Mouse (Mus musculus): ENCODE measurements around the gene Mgp.

Mgp gene

DNA sequence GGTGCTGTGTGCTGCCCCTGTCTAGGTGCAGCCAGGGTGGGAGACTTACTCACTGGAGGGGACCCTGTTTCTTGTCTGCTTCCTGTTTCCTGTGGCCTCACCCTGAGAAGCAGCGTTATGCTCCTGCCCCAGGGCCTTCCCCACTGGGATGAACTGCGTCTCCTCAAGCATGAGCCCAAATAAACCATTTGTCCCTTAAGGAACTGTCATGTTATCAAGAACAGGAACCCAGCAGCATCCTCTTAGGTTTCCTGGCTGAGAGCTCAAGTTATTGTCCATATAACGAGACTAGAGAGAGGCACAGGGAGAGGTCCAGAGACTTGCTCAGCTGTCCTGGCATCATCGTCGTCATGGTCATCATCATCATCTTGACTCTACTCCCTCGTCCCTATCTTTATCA lies 25.4 kb downstream of the Mgp start:
- DNase-seq (ENCODE audit: low spot score) = no peak

GRCm38 (mm10) chr6:136848971-136849370 lies 26.7 kb downstream of the Mgp start:
- DNase-seq (ENCODE audit: low spot score) = no peak

DNA sequence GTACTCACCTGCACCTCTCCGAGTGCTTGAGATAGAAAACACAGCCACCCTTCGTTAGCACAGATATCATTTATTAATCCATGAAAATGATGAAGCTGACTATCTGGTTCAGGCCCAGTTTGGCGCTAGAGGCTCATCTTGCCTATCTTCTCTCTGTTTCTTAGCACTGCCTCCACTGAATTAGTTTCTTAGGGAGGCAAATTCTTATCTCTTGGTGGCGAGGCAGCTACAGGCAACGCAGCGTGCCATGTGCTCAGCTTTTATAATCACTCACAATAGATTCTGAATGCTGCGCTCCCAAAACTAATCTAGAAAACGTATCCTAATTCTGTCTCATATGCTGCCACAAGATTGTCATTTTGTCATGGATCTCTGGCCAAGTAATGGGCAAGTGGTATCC lies 27.2 kb downstream of the Mgp start:
- no peak for DNase-seq (ENCODE audit: low spot score)

GRCm38 (mm10) chr6:136847790-136848189 lies 27.8 kb downstream of the Mgp start:
- DNase-seq (ENCODE audit: low spot score) = peak; percentile 71

GRCm38 (mm10) chr6:136847267-136847666 lies 28.4 kb downstream of the Mgp start:
- DNase-seq (ENCODE audit: low spot score) = no peak

GRCm38 (mm10) chr6:136845706-136846480 lies 29.7 kb downstream of the Mgp start:
- no peak for DNase-seq (ENCODE audit: low spot score)

- no peak for DNase-seq (ENCODE audit: low spot score)
Observed at GRCm38 (mm10) chr6:136844903-136845302, 30.7 kb downstream of the Mgp start.

GRCm38 (mm10) chr6:136837323-136837722 lies 38.3 kb downstream of the Mgp start:
- no peak for DNase-seq (ENCODE audit: low spot score)

DNA sequence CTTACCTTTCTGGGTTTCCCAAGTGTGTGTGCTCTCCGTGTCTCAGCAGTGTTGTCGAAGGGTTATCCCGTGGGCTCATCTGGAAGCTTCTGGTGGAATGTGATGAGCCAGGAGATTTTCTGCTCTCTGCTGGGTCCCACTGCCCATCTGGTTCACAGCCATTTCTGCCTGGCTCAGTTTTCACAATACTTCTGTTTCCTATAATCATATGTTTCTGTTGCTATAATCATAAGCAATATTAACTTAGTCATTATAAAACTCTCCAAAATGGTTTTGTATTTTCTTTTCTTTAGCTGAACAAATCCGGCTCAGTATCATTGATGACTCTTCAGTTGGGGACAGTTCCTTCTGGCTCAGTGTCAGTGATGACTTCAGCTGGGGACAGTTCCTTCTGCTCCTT lies 40.3 kb downstream of the Mgp start, which contains the start of gene Smco3:
Gene Smco3, minus strand, starts transcription at position 101 of the 400 bp plus-strand sequence.
- no peak for DNase-seq (ENCODE audit: low spot score)

DNA sequence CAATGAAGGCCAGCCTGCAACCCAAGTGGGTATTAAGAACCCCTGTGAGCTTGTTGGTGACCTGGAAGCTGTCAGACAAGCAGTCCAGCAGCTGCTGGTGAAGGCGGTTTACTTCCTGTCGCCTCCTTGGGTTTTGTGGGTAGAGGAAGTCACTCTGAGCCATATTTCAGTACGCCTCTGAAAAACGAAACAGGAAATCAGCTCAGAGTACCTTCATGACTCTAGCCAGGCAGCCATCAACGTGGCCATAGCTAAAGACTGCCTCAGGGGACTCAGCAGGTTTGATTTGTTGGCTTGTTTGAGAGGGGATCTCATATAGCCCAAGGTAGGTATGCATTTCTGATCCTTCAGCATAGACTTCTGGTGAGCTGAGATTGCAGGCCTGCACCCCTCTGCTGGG lies 43.9 kb downstream of the Mgp start:
- no peak for DNase-seq (ENCODE audit: low spot score)

DNA sequence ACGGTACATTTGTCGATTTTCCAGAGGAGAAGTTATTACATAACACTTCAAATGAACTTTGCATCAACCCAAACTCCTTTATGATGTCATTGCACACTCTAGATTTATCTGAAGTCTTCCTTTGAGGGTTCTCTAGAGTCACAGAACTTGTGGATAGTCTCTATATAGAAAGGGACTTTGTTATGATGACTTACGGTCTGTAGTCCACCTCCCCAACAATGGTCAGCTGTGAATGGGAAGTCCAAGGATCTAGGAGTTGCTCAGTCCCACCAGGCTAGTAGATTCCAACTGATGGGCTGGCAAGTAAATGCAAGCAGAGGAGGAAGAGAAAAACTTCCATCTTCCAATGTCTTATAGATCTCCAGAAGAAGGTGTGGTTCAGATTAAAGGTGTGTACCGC lies 46.9 kb downstream of the Mgp start:
- no peak for DNase-seq (ENCODE audit: low spot score)

DNA sequence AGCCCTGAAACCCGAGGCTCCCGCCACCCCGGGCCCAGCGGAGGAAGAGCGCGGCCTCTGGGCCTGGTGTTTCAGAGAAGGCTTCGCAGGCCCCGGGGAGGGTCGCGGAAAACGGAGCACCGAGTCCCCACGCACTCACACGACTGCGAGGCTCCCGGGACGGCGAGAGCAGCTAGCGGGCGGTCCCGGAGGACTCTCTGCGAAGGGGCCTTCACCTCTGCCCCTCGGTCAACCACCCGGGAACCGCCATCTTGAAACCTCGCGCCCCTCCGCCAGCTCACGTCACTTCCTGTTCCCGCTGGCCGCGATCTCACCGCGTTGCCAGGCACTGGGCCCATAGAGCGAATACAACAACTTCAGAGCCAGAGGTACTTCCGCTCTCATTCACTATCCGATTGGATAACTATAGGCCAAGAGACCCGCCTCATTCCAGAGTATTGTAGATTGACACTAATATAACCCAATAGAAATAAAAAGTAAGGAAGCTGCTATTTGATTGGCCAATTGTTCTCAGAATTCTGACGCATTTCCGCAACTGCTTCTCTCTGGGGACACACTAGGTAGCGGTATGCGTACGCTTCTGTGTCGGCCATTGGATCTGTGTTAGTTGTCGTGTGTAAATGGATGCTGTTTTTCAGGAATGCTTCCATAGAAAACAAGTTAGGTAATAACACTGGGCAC lies 47.6 kb downstream of the Mgp start, which contains the start of gene Wbp11:
Gene Wbp11, minus strand, starts transcription at position 353 of the 681 bp plus-strand sequence.
- DNase-seq (ENCODE audit: low spot score) = peak; percentile 97

GRCm38 (mm10) chr6:136827516-136827880 lies 48.1 kb downstream of the Mgp start, which contains the start of gene BC049715:
BC049715 (plus strand) TSS chr6:136827626.
- no peak for DNase-seq (ENCODE audit: low spot score)

- no peak for DNase-seq (ENCODE audit: low spot score)
Observed at GRCm38 (mm10) chr6:136827116-136827515, 48.5 kb downstream of the Mgp start.

GRCm38 (mm10) chr6:136824987-136825386 lies 50.6 kb downstream of the Mgp start:
- DNase-seq (ENCODE audit: low spot score) = no peak

Data from layer of hippocampus, adult 11-12 months (tissue).